Mouse (Mus musculus) midbrain, embryonic 11.5 days (tissue): Measurements from ENCODE around the gene Tekt2. TPM values are rescaled to one million over a fixed set of nuclear protein-coding genes. Genes with fewer than 3 reads are reported as not detected.

Source experiments
- ATAC-seq: fragments of 200-750 bp; cut with Nextera tagmentation; 2 replicates; pipeline ENCODE4 v1.8.0; 2017; ENCODE audit warnings: moderate TSS enrichment, moderate library complexity; ENCODE audit not compliant: low FRiP score
- DNase-seq: peaks from one replicate; pipeline ENCODE4 v3.0.0; 2015; ENCODE audit warnings: low spot score; ENCODE audit errors: missing footprints
- H3K27ac ChIP-seq: fragments of 300-500 bp; sonication (generic); 2 replicates; pipeline ENCODE4 v1.5.1; 2014; ENCODE audit warnings: low read depth, low read length
- H3K27me3 ChIP-seq: fragments of 300-500 bp; sonication (generic); 2 replicates; pipeline ENCODE4 v1.6.1; 2014; ENCODE audit warnings: mild to moderate bottlenecking, low read length, moderate library complexity, mixed read lengths; ENCODE audit not compliant: control insufficient read depth, insufficient read depth
- H3K36me3 ChIP-seq: fragments of 300-500 bp; sonication (generic); 2 replicates; pipeline ENCODE4 v1.6.1; 2014; ENCODE audit warnings: mild to moderate bottlenecking, low read length, moderate library complexity, mixed read lengths; ENCODE audit not compliant: control insufficient read depth, insufficient read depth
- H3K4me1 ChIP-seq: fragments of 300-500 bp; sonication (generic); 2 replicates; pipeline ENCODE4 v1.6.1; 2014; ENCODE audit warnings: low read length; ENCODE audit not compliant: control insufficient read depth, insufficient read depth
- H3K4me2 ChIP-seq: fragments of 300-500 bp; sonication (generic); 2 replicates; pipeline ENCODE4 v1.6.1; 2014; ENCODE audit warnings: mild to moderate bottlenecking, moderate library complexity
- H3K4me3 ChIP-seq: fragments of 300-500 bp; sonication (generic); 2 replicates; pipeline ENCODE4 v1.5.1; 2014; ENCODE audit warnings: low read depth, low read length
- H3K9ac ChIP-seq: fragments of 300-500 bp; sonication (generic); 2 replicates; pipeline ENCODE4 v1.6.1; 2014; ENCODE audit warnings: low read length
- H3K9me3 ChIP-seq: fragments of 300-500 bp; sonication (generic); 2 replicates; pipeline ENCODE4 v1.6.1; 2016; ENCODE audit warnings: low read length; ENCODE audit not compliant: control insufficient read depth
- whole genome bisulfite sequencing: fragments of 180-500 bp; shearing (Covaris S2); extraction: QIAGEN DNeasy Blood & Tissue Kit; methylation state at CpG from one replicate; pipeline ENCODE4 v1.1.7; 2014; 5-methylcytosine and 5-hydroxymethylcytosine counted together
- polyA plus RNA-seq: library from polyadenylated mRNA; unstranded; fragments of >200 nt; fragmentation: Nextera tagmentation; extraction: Ambion mirVana; gene quantifications from 2 replicates; pipeline ENCODE4 v1.2.1, GENCODE M21; 2014

Gene Tekt2
- polyA plus RNA-seq, 1 experiment from 2014 or later: 2.2 TPM

DNA sequence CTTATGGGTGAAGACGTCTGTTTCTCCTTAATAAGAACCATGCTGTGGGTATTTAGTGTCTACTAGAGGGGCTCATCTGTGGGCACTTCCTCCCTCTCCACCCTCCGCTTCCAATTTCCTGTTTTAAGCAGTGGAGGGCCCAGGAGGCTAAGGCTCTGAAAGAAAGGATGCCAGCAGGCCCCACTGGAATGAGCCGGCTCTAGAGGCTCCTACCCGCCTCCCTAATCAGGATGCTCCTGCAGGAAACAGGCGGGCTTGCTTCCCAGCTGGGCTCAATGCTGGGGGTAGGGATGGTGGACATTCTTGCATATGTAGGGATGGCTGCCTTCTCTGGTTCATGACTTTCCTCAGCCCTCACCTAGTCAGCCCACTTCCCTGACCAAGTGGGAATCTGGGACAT, 12.3 kb downstream of the Tekt2 start:
- H3K36me3 ChIP-seq: peaks cover 10% of the 10 kb centered on the region
- no peaks in the 10 kb centered on the region for H3K9me3 ChIP-seq
- WGBS: 33% methylated on average over 5 of the region's 5 CpGs
- no peak for DNase-seq
- H3K4me1 ChIP-seq: 0 out of 2 replicates have a peak, but pooled peaks cover 4% of the 10 kb centered on the region
- no peak for ATAC-seq
- H3K27ac ChIP-seq: no peak overlapping the region
- H3K27me3 ChIP-seq: no peaks in the 10 kb centered on the region
- no peak overlapping the region for H3K4me3 ChIP-seq
- no peak overlapping the region for H3K4me2 ChIP-seq
- H3K9ac ChIP-seq: no peak overlapping the region

DNA sequence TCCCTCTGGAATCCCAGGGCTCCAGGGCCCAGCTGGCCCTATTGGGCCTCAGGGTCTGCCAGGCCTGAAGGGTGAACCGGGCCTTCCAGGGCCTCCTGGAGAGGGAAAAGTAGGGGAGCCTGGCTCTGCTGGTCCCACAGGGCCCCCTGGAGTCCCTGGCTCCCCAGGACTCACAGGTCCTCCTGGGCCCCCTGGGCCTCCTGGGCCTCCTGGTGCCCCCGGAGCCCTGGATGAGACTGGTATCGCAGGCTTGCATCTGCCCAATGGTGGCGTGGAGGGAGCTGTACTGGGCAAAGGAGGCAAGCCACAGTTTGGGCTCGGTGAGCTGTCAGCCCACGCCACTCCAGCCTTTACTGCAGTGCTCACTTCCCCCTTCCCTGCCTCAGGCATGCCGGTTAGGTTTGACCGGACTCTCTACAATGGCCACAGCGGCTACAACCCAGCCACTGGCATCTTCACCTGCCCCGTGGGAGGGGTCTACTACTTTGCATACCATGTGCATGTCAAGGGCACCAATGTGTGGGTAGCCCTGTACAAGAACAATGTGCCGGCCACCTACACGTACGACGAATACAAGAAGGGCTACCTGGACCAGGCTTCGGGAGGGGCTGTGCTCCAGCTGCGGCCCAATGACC, 13.8 kb downstream of the Tekt2 start:
- WGBS: 95% methylated on average over 16 of the region's 16 CpGs
- no peak for ATAC-seq
- DNase-seq: no peak
- H3K36me3 ChIP-seq: peaks cover 5% of the 10 kb centered on the region; the same call in 1 of the 2 replicates
- H3K4me2 ChIP-seq: no peak overlapping the region
- H3K9me3 ChIP-seq: no peaks in the 10 kb centered on the region
- H3K27me3 ChIP-seq: no peaks in the 10 kb centered on the region
- H3K4me3 ChIP-seq: no peak overlapping the region
- H3K27ac ChIP-seq: no peak overlapping the region
- H3K4me1 ChIP-seq: 0 out of 2 replicates have a peak, but pooled peaks cover 4% of the 10 kb centered on the region
- H3K9ac ChIP-seq: no peak overlapping the region

DNA sequence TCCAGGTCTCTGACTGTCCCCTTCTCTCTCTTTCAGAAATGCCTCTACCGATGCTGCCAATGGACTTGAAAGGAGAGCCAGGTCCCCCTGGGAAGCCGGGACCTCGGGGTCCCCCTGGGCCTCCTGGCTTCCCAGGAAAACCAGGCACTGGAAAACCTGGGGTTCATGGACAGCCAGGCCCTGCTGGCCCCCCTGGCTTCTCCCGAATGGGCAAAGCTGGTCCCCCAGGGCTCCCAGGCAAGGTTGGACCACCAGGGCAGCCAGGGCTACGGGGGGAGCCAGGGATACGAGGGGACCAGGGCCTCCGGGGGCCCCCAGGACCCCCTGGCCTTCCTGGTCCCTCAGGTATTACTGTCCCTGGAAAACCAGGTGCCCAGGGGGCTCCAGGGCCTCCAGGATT, 15.1 kb downstream of the Tekt2 start:
- Histone ChIP-seq H3K27ac (no peak overlapping the region), H3K36me3 (no peaks in the 10 kb centered on the region; the same call in 1 of the 2 replicates), H3K9ac (no peak overlapping the region), H3K4me3 (no peak overlapping the region), H3K4me2 (no peak overlapping the region), H3K4me1 (0 out of 2 replicates have a peak, but pooled peaks cover 4% of the 10 kb centered on the region), H3K9me3 (peaks cover 3% of the 10 kb centered on the region; the same call in 1 of the 2 replicates), H3K27me3 (no peaks in the 10 kb centered on the region)
- 75% methylated on average over 7 of the region's 7 CpGs for WGBS
- ATAC-seq: no peak; the same call in 1 of the 2 replicates
- no peak for DNase-seq

DNA sequence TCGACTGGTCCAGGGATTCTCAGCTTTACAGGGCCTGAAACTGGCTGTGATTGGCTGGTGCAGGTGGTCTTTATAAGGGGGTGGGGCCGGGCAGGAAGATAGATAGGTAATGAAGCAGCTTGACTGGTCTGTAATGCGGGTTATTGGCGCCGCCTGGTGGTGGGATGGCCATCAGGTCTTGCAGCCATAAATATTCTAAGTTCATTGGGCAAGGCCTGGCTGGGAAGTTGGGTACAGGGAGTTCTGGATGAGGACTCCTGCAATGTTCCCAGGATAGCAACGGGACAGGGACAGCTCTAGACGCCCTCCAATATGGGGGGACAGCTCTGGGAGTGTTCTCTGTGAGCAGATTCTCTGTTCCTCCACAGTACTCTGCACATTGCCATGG, 15.6 kb downstream of the Tekt2 start:
- peak overlapping the region; percentile 30; the same call in 1 of the 2 replicates for H3K9ac ChIP-seq
- H3K4me3 ChIP-seq: peak overlapping the region; percentile 16; the same call in 1 of the 2 replicates
- peak overlapping the region; percentile 40 for H3K4me2 ChIP-seq
- H3K4me1 ChIP-seq: 0 out of 2 replicates have a peak, but pooled peaks cover 4% of the 10 kb centered on the region
- no peaks in the 10 kb centered on the region for H3K27me3 ChIP-seq
- ATAC-seq (peak; percentile 82), DNase-seq (peak; percentile 99)
- H3K36me3 ChIP-seq: no peaks in the 10 kb centered on the region; the same call in 1 of the 2 replicates
- H3K27ac ChIP-seq: no peak overlapping the region
- WGBS: 0% methylated on average over 7 of the region's 7 CpGs
- peaks cover 3% of the 10 kb centered on the region; the same call in 1 of the 2 replicates for H3K9me3 ChIP-seq

DNA sequence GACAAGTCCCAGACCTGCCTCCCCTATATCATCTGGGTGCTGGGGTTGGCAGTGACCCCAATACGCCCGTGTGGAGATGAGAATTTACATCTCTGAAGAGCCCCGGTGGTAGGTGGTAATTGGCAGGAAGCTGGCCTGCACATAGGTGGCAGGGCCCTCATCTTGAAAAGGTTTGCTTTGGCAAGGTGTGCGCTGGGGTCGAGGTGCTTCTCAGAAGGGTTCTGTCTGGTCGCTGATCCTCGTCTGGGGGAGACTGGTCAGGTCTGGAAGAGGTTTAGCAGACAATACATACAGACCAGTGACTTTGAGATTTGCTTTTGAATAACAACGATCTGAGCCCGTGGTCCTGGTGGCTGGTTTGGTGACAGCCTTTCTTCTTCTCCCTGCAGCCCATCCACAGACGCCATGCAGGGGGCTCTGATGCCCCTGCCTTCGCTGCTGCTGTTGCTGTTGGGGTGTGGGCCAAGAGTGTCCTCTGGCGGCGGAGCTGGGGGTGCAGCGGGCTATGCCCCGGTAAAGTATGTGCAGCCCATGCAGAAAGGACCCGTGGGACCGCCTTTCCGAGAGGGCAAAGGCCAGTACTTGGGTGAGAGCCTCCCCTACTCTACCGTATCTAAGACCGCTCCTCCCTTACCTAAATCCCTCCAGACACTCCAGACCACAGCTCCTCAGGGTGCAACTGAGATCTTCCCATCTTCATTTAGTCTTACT, 16.1 kb downstream of the Tekt2 start:
- Histone ChIP-seq H3K9ac (peak overlapping the region; percentile 30; the same call in 1 of the 2 replicates), H3K4me2 (peak overlapping the region; percentile 40), H3K4me1 (0 out of 2 replicates have a peak, but pooled peaks cover 4% of the 10 kb centered on the region), H3K36me3 (no peaks in the 10 kb centered on the region; the same call in 1 of the 2 replicates), H3K27ac (no peak overlapping the region), H3K9me3 (peaks cover 3% of the 10 kb centered on the region; the same call in 1 of the 2 replicates), H3K27me3 (no peaks in the 10 kb centered on the region), H3K4me3 (peak overlapping the region; percentile 16; the same call in 1 of the 2 replicates)
- DNase-seq (no peak), ATAC-seq (peak; percentile 57)
- WGBS: 15% methylated on average over 20 of the region's 20 CpGs

DNA sequence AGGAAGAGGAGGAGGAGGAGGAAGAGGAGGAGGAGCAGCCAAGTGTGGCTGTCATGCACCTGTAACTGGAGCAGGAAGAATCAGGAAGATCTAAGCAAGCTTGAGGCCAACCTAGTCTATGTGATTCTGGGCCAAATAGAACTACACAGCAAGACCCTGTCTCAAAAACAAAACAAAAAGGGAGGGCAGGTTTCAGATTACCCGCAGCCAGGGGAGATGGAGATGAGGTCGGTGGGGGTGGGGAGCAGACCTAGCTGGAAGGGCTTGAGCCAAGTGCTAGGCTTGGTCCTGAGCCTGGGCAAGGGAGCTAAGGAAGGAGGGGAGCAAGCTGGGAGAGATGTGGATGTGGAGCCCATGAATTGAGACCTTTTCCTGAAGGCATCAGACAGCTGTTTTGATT, 18.7 kb downstream of the Tekt2 start:
- H3K4me1 ChIP-seq: 0 out of 2 replicates have a peak, but pooled peaks cover 4% of the 10 kb centered on the region
- H3K27me3 ChIP-seq: peaks cover 14% of the 10 kb centered on the region
- peaks cover 3% of the 10 kb centered on the region; the same call in 1 of the 2 replicates for H3K9me3 ChIP-seq
- 17% methylated on average over 2 of the region's 2 CpGs for WGBS
- no peak overlapping the region for H3K9ac ChIP-seq
- H3K36me3 ChIP-seq: no peaks in the 10 kb centered on the region
- no peak overlapping the region for H3K27ac ChIP-seq
- DNase-seq: no peak
- no peak for ATAC-seq
- H3K4me2 ChIP-seq: no peak overlapping the region
- H3K4me3 ChIP-seq: no peak overlapping the region

DNA sequence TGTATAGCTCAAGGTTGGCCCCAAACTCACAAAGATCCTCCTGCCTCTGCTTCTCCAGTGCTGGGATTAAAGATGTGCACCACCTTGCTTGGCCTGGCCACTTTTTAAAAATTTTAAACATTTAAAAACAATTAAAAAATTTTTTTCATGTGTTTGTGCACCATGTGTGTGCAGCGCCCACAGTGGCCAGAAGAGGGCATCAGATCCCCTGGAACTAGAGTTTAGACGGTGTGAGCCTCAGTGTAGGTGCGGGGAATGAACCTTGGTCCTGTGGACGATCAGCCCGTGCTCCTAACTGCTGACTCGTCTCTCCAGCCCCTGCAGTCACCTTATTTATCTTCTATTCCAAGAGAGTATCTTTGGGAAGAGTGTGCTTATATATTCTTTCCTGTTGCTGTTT, 19.4 kb downstream of the Tekt2 start:
- Histone ChIP-seq H3K9me3 (peaks cover 3% of the 10 kb centered on the region; the same call in 1 of the 2 replicates), H3K27me3 (peaks cover 22% of the 10 kb centered on the region), H3K36me3 (no peaks in the 10 kb centered on the region), H3K9ac (no peak overlapping the region), H3K4me3 (no peak overlapping the region), H3K4me1 (0 out of 2 replicates have a peak, but pooled peaks cover 5% of the 10 kb centered on the region), H3K27ac (no peak overlapping the region), H3K4me2 (no peak overlapping the region)
- ATAC-seq (no peak), DNase-seq (no peak)
- 91% methylated on average over 6 of the region's 6 CpGs for WGBS

DNA sequence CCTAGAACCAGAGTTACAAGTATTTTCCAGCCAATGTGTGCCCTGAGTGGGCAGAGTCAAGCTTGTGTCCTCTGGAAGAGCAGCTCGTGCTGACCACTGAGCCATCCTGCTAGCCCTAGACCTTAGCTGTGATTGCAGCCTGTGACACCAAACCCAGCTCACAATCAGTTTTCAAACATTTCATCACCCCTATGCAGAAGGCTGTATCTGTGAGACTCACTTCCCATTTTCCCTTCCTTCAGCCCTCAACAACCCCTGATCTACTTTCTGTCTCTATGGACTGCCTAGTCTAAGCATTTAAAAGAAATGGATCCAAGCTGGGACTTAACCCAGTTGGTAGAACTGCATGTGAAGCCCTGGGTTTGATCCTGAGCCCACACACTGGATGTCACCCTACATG, 20.1 kb downstream of the Tekt2 start:
- Histone ChIP-seq H3K4me2 (no peak overlapping the region), H3K27me3 (peaks cover 28% of the 10 kb centered on the region), H3K27ac (no peak overlapping the region), H3K36me3 (no peaks in the 10 kb centered on the region), H3K4me3 (no peak overlapping the region), H3K4me1 (0 out of 2 replicates have a peak, but pooled peaks cover 8% of the 10 kb centered on the region), H3K9ac (no peak overlapping the region), H3K9me3 (peaks cover 3% of the 10 kb centered on the region; the same call in 1 of the 2 replicates)
- WGBS: 94% methylated on average over 1 of the region's 1 CpGs
- DNase-seq (no peak), ATAC-seq (no peak)

DNA sequence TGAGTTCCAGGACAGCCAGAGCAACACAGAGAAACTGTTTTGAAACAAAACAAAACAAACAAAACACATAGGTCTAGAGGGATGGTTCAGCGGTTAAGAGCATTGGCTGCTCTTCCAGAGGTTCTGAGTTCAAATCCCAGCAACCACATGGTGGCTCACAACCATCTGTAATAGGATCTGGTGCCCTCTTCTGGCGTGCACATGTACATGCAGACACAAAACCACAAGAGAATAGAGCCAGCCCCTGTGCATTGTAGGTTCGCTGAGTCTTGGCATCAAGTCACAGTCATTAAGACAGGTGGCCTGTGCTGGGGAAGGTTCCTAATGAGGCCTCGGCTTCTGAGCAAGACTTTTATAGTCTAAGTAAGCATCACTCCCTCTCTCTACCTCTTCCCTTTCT, 21.6 kb downstream of the Tekt2 start:
- Histone ChIP-seq H3K27ac (no peak overlapping the region), H3K36me3 (no peaks in the 10 kb centered on the region), H3K4me1 (0 out of 2 replicates have a peak, but pooled peaks cover 5% of the 10 kb centered on the region), H3K4me3 (no peak overlapping the region), H3K27me3 (peaks cover 41% of the 10 kb centered on the region), H3K4me2 (no peak overlapping the region), H3K9me3 (peaks cover 3% of the 10 kb centered on the region; the same call in 1 of the 2 replicates), H3K9ac (no peak overlapping the region)
- DNase-seq: no peak
- 59% methylated on average over 4 of the region's 4 CpGs for WGBS
- ATAC-seq: no peak
